Mouse (Mus musculus): ENCODE measurements around the gene Prkg1.

GRCm38 (mm10) chr19:30890377-30890776, 874.5 kb downstream of the Prkg1 start:
- TF ChIP-seq CTCF (IDR thresholded peaks at IDR 0.05; ENCODE audit: control insufficient read depth, insufficient read depth, insufficient replicate concordance, low read depth, low read length), result no peak
- no peak for TF ChIP-seq POLR2A (IDR thresholded peaks at IDR 0.05; ENCODE audit: control insufficient read depth, low read depth, low read length)
